Mouse (Mus musculus) stomach, embryonic 15.5 days (tissue): ENCODE results near the gene Hdac8. TPM values are rescaled to one million over a fixed set of nuclear protein-coding genes. Genes with fewer than 3 reads are reported as not detected.

Source experiments
- ATAC-seq: fragments of 200-750 bp; cut with Nextera tagmentation; 2 replicates; pipeline ENCODE4 v1.8.0; 2017; ENCODE audit warnings: low read depth, moderate number of reproducible peaks, moderate TSS enrichment; ENCODE audit not compliant: insufficient read depth, low FRiP score
- H3K27ac ChIP-seq: fragments of 300-500 bp; sonication (generic); 2 replicates; pipeline ENCODE4 v1.5.1; 2015; ENCODE audit warnings: mild to moderate bottlenecking, inconsistent platforms
- H3K27me3 ChIP-seq: fragments of 300-500 bp; sonication (generic); replicated peaks from 2 replicates; pipeline ENCODE4 v1.6.1; 2015; ENCODE audit warnings: inconsistent platforms
- H3K36me3 ChIP-seq: fragments of 300-500 bp; sonication (generic); 2 replicates; pipeline ENCODE4 v1.6.1; 2015; ENCODE audit warnings: inconsistent platforms
- H3K4me1 ChIP-seq: fragments of 300-500 bp; sonication (generic); 2 replicates; pipeline ENCODE4 v1.6.1; 2015; ENCODE audit warnings: inconsistent platforms
- H3K4me2 ChIP-seq: fragments of 300-500 bp; sonication (generic); 2 replicates; pipeline ENCODE4 v1.6.1; 2015; ENCODE audit warnings: mild to moderate bottlenecking, inconsistent platforms
- H3K4me3 ChIP-seq: fragments of 300-500 bp; sonication (generic); replicated peaks from 2 replicates; pipeline ENCODE4 v1.5.1; 2015; ENCODE audit warnings: inconsistent platforms
- H3K9ac ChIP-seq: fragments of 300-500 bp; sonication (generic); 2 replicates; pipeline ENCODE4 v1.6.1; 2015; ENCODE audit warnings: inconsistent platforms
- H3K9me3 ChIP-seq: fragments of 300-500 bp; sonication (generic); 2 replicates; pipeline ENCODE4 v1.6.1; 2016; ENCODE audit warnings: inconsistent platforms
- WGBS: fragments of 180-500 bp; shearing (Covaris S2); methylation state at CpG from one replicate; pipeline ENCODE4 v1.1.7; 2015; 5-methylcytosine and 5-hydroxymethylcytosine counted together
- polyA plus RNA-seq: library from polyadenylated mRNA; unstranded; fragments of >200 nt; fragmentation: Nextera tagmentation; extraction: Ambion mirVana; gene quantifications from 2 replicates; pipeline ENCODE4 v1.2.1, GENCODE M21; 2015

Hdac8 gene
- polyA plus RNA-seq, 1 experiment from 2014 or later: 11.4 TPM

- no peak for ATAC-seq
- Histone ChIP-seq H3K9me3 (no peaks in the 10 kb centered on the region), H3K36me3 (no peaks in the 10 kb centered on the region), H3K4me1 (no peaks in the 10 kb centered on the region), H3K9ac (no peak overlapping the region), H3K4me2 (no peak overlapping the region), H3K27ac (no peak overlapping the region), H3K27me3 (no peaks in the 10 kb centered on the region), H3K4me3 (no peak overlapping the region)
- 77% methylated on average over 5 of the region's 5 CpGs for WGBS
Measured at GRCm38 (mm10) chrX:102318782-102319181, 186.4 kb downstream of the Hdac8 start.

- Histone ChIP-seq H3K4me1 (no peaks in the 10 kb centered on the region), H3K9ac (no peak overlapping the region), H3K9me3 (no peaks in the 10 kb centered on the region), H3K27ac (no peak overlapping the region), H3K4me3 (no peak overlapping the region), H3K27me3 (0 out of 2 replicates have a peak, but pooled peaks cover 4% of the 10 kb centered on the region), H3K4me2 (no peak overlapping the region), H3K36me3 (no peaks in the 10 kb centered on the region)
- no peak for ATAC-seq
- WGBS: 66% methylated on average over 3 of the region's 3 CpGs
Measured at GRCm38 (mm10) chrX:102311119-102311518, 194.0 kb downstream of the Hdac8 start.

GRCm38 (mm10) chrX:102307511-102307910 lies 197.6 kb downstream of the Hdac8 start:
- Histone ChIP-seq H3K9me3 (no peaks in the 10 kb centered on the region), H3K36me3 (no peaks in the 10 kb centered on the region), H3K4me2 (no peak overlapping the region), H3K27ac (no peak overlapping the region), H3K4me3 (no peak overlapping the region), H3K9ac (no peak overlapping the region), H3K4me1 (no peaks in the 10 kb centered on the region), H3K27me3 (0 out of 2 replicates have a peak, but pooled peaks cover 4% of the 10 kb centered on the region)
- ATAC-seq: no peak
- 75% methylated on average over 5 of the region's 5 CpGs for WGBS

GRCm38 (mm10) chrX:102305806-102306205 lies 199.4 kb downstream of the Hdac8 start:
- 52% methylated on average over 4 of the region's 4 CpGs for WGBS
- no peaks in the 10 kb centered on the region for H3K9me3 ChIP-seq
- no peak for ATAC-seq
- no peaks in the 10 kb centered on the region for H3K36me3 ChIP-seq
- 0 out of 2 replicates have a peak, but pooled peaks cover 4% of the 10 kb centered on the region for H3K27me3 ChIP-seq
- no peak overlapping the region for H3K4me2 ChIP-seq
- no peak overlapping the region for H3K4me3 ChIP-seq
- no peaks in the 10 kb centered on the region for H3K4me1 ChIP-seq
- H3K9ac ChIP-seq: no peak overlapping the region
- no peak overlapping the region for H3K27ac ChIP-seq

- H3K9me3 ChIP-seq: no peaks in the 10 kb centered on the region
- H3K9ac ChIP-seq: no peak overlapping the region
- no peak overlapping the region for H3K4me3 ChIP-seq
- no peaks in the 10 kb centered on the region for H3K27me3 ChIP-seq
- H3K27ac ChIP-seq: no peak overlapping the region
- ATAC-seq: no peak; the same call in 1 of the 2 replicates
- no peaks in the 10 kb centered on the region for H3K36me3 ChIP-seq
- WGBS: 76% methylated on average over 4 of the region's 4 CpGs
- H3K4me1 ChIP-seq: no peaks in the 10 kb centered on the region
- H3K4me2 ChIP-seq: no peak overlapping the region
Measured at GRCm38 (mm10) chrX:102304914-102305313, 200.2 kb downstream of the Hdac8 start.

- Histone ChIP-seq H3K27ac (no peak overlapping the region), H3K4me3 (no peak overlapping the region), H3K27me3 (no peaks in the 10 kb centered on the region), H3K4me1 (no peaks in the 10 kb centered on the region), H3K9ac (no peak overlapping the region), H3K9me3 (no peaks in the 10 kb centered on the region), H3K4me2 (no peak overlapping the region), H3K36me3 (no peaks in the 10 kb centered on the region)
- 53% methylated on average over 3 of the region's 3 CpGs for WGBS
- ATAC-seq: no peak
Measured at GRCm38 (mm10) chrX:102302476-102302875, 202.7 kb downstream of the Hdac8 start.

- H3K36me3 ChIP-seq: no peaks in the 10 kb centered on the region
- WGBS: 61% methylated on average over 3 of the region's 3 CpGs
- H3K4me1 ChIP-seq: no peaks in the 10 kb centered on the region
- no peak overlapping the region for H3K4me3 ChIP-seq
- no peak for ATAC-seq
- no peak overlapping the region for H3K9ac ChIP-seq
- H3K27ac ChIP-seq: no peak overlapping the region
- no peaks in the 10 kb centered on the region for H3K9me3 ChIP-seq
- no peak overlapping the region for H3K4me2 ChIP-seq
- H3K27me3 ChIP-seq: no peaks in the 10 kb centered on the region
Measured at GRCm38 (mm10) chrX:102284889-102285288, 220.3 kb downstream of the Hdac8 start.

- Histone ChIP-seq H3K9me3 (no peaks in the 10 kb centered on the region), H3K27me3 (0 out of 2 replicates have a peak, but pooled peaks cover 12% of the 10 kb centered on the region), H3K4me2 (no peak overlapping the region), H3K4me1 (no peaks in the 10 kb centered on the region), H3K27ac (no peak overlapping the region), H3K36me3 (no peaks in the 10 kb centered on the region), H3K4me3 (no peak overlapping the region), H3K9ac (no peak overlapping the region)
- ATAC-seq: no peak
- WGBS: 86% methylated on average over 14 of the region's 14 CpGs
Measured at GRCm38 (mm10) chrX:102262620-102263345, 242.4 kb downstream of the Hdac8 start.

GRCm38 (mm10) chrX:102259772-102260171 lies 245.4 kb downstream of the Hdac8 start:
- H3K27ac ChIP-seq: no peak overlapping the region
- 0 out of 2 replicates have a peak, but pooled peaks cover 12% of the 10 kb centered on the region for H3K27me3 ChIP-seq
- H3K4me3 ChIP-seq: no peak overlapping the region
- H3K36me3 ChIP-seq: no peaks in the 10 kb centered on the region
- ATAC-seq: no peak
- WGBS: 84% methylated on average over 4 of the region's 4 CpGs
- H3K4me1 ChIP-seq: no peaks in the 10 kb centered on the region
- no peak overlapping the region for H3K9ac ChIP-seq
- H3K4me2 ChIP-seq: no peak overlapping the region
- H3K9me3 ChIP-seq: no peaks in the 10 kb centered on the region

GRCm38 (mm10) chrX:102253892-102254291 lies 251.3 kb downstream of the Hdac8 start:
- Histone ChIP-seq H3K9me3 (no peaks in the 10 kb centered on the region), H3K4me1 (no peaks in the 10 kb centered on the region; the same call in 1 of the 2 replicates), H3K27ac (no peak overlapping the region), H3K27me3 (peaks cover 40% of the 10 kb centered on the region), H3K4me3 (0 out of 2 replicates have a peak overlapping the region, but pooled peaks have one; percentile 3), H3K4me2 (peak overlapping the region; percentile 37), H3K36me3 (no peaks in the 10 kb centered on the region), H3K9ac (no peak overlapping the region)
- no peak for ATAC-seq
- WGBS: 24% methylated on average over 7 of the region's 7 CpGs

- Histone ChIP-seq H3K4me3 (peak within 1 kb of the TSS; percentile 49), H3K36me3 (no peaks in the 10 kb centered on the region), H3K27ac (no peak within 1 kb of the TSS), H3K27me3 (peaks cover 46% of the 10 kb centered on the region), H3K9ac (no peak within 1 kb of the TSS), H3K9me3 (no peaks in the 10 kb centered on the region), H3K4me1 (no peaks in the 10 kb centered on the region; the same call in 1 of the 2 replicates), H3K4me2 (peak within 1 kb of the TSS; percentile 90)
- ATAC-seq: peak; percentile 91
- 14% methylated on average over 44 of the region's 44 CpGs for WGBS
Measured at GRCm38 (mm10) chrX:102251937-102252860, 253.0 kb downstream of the Hdac8 start, which contains the start of gene Cited1. TSS of gene Cited1 (minus strand) at chrX:102252181.
